Comparison of ENCODE assay signal across 8 mouse cellular contexts in the genomic region with DNA sequence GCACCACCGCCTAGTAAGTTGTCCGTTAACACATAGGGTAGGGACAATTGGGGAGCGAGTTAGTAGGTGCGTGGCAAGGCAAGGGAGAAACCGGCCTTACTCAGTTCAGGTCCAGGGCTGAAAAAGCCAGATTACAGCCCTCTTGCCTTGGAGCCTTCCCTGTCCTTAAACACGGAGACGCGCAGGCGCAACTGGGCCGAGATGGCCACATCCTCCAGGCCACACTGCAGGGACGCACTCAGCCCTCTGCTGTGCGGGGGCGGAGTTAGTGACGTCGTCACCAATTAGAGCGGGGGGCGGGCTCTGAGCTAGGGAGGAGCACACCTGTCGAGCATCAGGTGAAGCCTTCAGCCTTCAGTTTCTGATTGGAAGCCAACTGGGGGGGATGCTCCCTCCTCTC. TPM values are rescaled to one million over a fixed set of nuclear protein-coding genes. Genes with fewer than 3 reads are reported as not detected.
A peak's percentile ranks its signal among the peaks of the same experiment; 100 is the strongest.
DNase-seq lines count a peak whose midpoint lies in the region; ATAC-seq and TF ChIP-seq lines count a peak whose summit lies in the region.

No protein-coding gene starts in this region.

- peak overlapping the region; percentile 15; the same call in 1 of the 2 replicates for H3K4me2 ChIP-seq in embryonic facial prominence, embryonic 11.5 days (ENCODE audit: low read depth, low read length)
- H3K4me2 ChIP-seq in intestine, embryonic 15.5 days (replicated peaks), result peak overlapping the region; percentile 37

- peaks cover 14% of the 10 kb centered on the region for H3K36me3 ChIP-seq in embryonic facial prominence, embryonic 11.5 days (replicated peaks; ENCODE audit: control insufficient read depth, insufficient read depth, low read depth, low read length)
- peaks cover 34% of the 10 kb centered on the region for H3K36me3 ChIP-seq in intestine, embryonic 15.5 days
- H3K36me3 ChIP-seq in small intestine, adult 2 months (ENCODE audit: control insufficient read depth, insufficient read depth, low read length), result peaks cover 31% of the 10 kb centered on the region

- peak; percentile 69 for DNase-seq in layer of hippocampus, adult 11-12 months (ENCODE audit: low spot score)
- no peak for DNase-seq in layer of hippocampus, adult 9-10 months (ENCODE audit: low spot score)
- DNase-seq in embryonic facial prominence, embryonic 11.5 days (ENCODE audit: low spot score), result peak; percentile 76
- DNase-seq in left cerebral cortex, postnatal 14 days (ENCODE audit: low spot score in 2 of 2), result peak; percentile 63 to 71
- peak; percentile 72 for DNase-seq in mesoderm, embryonic 11.5 days (ENCODE audit: low read depth, low spot score)
- no peak for DNase-seq in MN1 (ENCODE audit: low spot score)

- H3K9me3 ChIP-seq in embryonic facial prominence, embryonic 11.5 days (replicated peaks; ENCODE audit: control insufficient read depth, low read length), result no peaks in the 10 kb centered on the region
- no peaks in the 10 kb centered on the region for H3K9me3 ChIP-seq in intestine, embryonic 15.5 days

- no peaks in the 10 kb centered on the region for H3K4me1 ChIP-seq in embryonic facial prominence, embryonic 11.5 days (ENCODE audit: control insufficient read depth, insufficient read depth, low read length)
- H3K4me1 ChIP-seq in intestine, embryonic 15.5 days (replicated peaks), result 0 out of 2 replicates have a peak, but pooled peaks cover 5% of the 10 kb centered on the region
- peaks cover 4% of the 10 kb centered on the region for H3K4me1 ChIP-seq in small intestine, adult 2 months (ENCODE audit: control insufficient read depth, insufficient read depth, insufficient read length, low read length)

- TF ChIP-seq POLR2A in small intestine, adult 2 months (IDR thresholded peaks at IDR 0.05; ENCODE audit: low read depth, low read length), result no peak

- peak; percentile 56 for ATAC-seq in embryonic facial prominence, embryonic 11.5 days (replicated peaks; ENCODE audit: insufficient number of reproducible peaks, low FRiP score, low TSS enrichment, low read depth)
- ATAC-seq in intestine, embryonic 15.5 days, result peak; percentile 91

- 7% methylated on average over 18 of the region's 18 CpGs for WGBS in embryonic facial prominence, embryonic 11.5 days
- WGBS in intestine, embryonic 15.5 days, result 17% methylated on average over 18 of the region's 18 CpGs
- 21% methylated on average over 18 of the region's 18 CpGs for whole genome bisulfite sequencing in small intestine, adult 2 months

- no peak overlapping the region for H3K27ac ChIP-seq in embryonic facial prominence, embryonic 11.5 days (replicated peaks; ENCODE audit: low read depth, low read length)
- no peak overlapping the region for H3K27ac ChIP-seq in intestine, embryonic 15.5 days
- no peak overlapping the region for H3K27ac ChIP-seq in small intestine, adult 2 months (ENCODE audit: insufficient read depth, low read depth, low read length)

- H3K9ac ChIP-seq in embryonic facial prominence, embryonic 11.5 days (replicated peaks; ENCODE audit: low read length), result peak overlapping the region; percentile 25; the same call in 1 of the 2 replicates
- no peak overlapping the region for H3K9ac ChIP-seq in intestine, embryonic 15.5 days

- TF ChIP-seq CTCF in small intestine, adult 2 months (IDR thresholded peaks at IDR 0.05; ENCODE audit: extremely low read depth, insufficient read length, insufficient replicate concordance, low read depth, low read length), result no peak

- H3K4me3 ChIP-seq in embryonic facial prominence, embryonic 11.5 days (ENCODE audit: low read depth, low read length), result no peak overlapping the region
- H3K4me3 ChIP-seq in intestine, embryonic 15.5 days (replicated peaks), result no peak overlapping the region
- H3K4me3 ChIP-seq in small intestine, adult 2 months (ENCODE audit: low read depth, low read length), result peak overlapping the region; percentile 33; the same call in 1 of the 2 replicates

- no peaks in the 10 kb centered on the region for H3K27me3 ChIP-seq in embryonic facial prominence, embryonic 11.5 days (ENCODE audit: control insufficient read depth, insufficient read depth, low read length)
- no peaks in the 10 kb centered on the region for H3K27me3 ChIP-seq in intestine, embryonic 15.5 days (replicated peaks)
- H3K27me3 ChIP-seq in small intestine, adult 2 months (ENCODE audit: control insufficient read depth, insufficient read depth, low read length), result no peaks in the 10 kb centered on the region

- intact Hi-C loops in left cerebral cortex, postnatal 14 days (cut with DNase I), result no loop called here

RNA-seq across cellular contexts. Expression of gene Slc2a1, which starts 29.7 kb away (rescaled TPM):
- polyA plus RNA-seq in embryonic facial prominence, embryonic 11.5 days (2014; fragmentation: Nextera tagmentation; extraction: Ambion mirVana), result 111 and 140 TPM in 2 replicates
- 132 and 136 TPM in 2 replicates for polyA plus RNA-seq in intestine, embryonic 15.5 days (2015; fragmentation: Nextera tagmentation; extraction: Ambion mirVana)
- total RNA-seq in left cerebral cortex, postnatal 14 days (2021), result 100 to 1,000 TPM in 1 of 2 experiments, 10 to 100 TPM in 1; 72.3 to 110 TPM
- 20.1 and 24.1 TPM in 2 replicates for polyA plus RNA-seq in small intestine, adult 2 months (2012; rRNA removed)

RNA-seq across cellular contexts. Expression of gene Zfp691, which starts 35.8 kb away (rescaled TPM):
- polyA plus RNA-seq in embryonic facial prominence, embryonic 11.5 days (2014; fragmentation: Nextera tagmentation; extraction: Ambion mirVana), result 6.9 and 8.2 TPM in 2 replicates
- polyA plus RNA-seq in intestine, embryonic 15.5 days (2015; fragmentation: Nextera tagmentation; extraction: Ambion mirVana), result 5.2 and 6.6 TPM in 2 replicates
- 1 to 10 TPM; 6.2 to 8.1 TPM for total RNA-seq in left cerebral cortex, postnatal 14 days (2021)
- polyA plus RNA-seq in small intestine, adult 2 months (2012; rRNA removed), result 4.2 and 6.2 TPM in 2 replicates

RNA-seq across cellular contexts. Expression of gene Ermap, which starts 51.6 kb away (rescaled TPM):
- 7.0 and 8.7 TPM in 2 replicates for polyA plus RNA-seq in embryonic facial prominence, embryonic 11.5 days (2014; fragmentation: Nextera tagmentation; extraction: Ambion mirVana)
- 5.4 and 5.6 TPM in 2 replicates for polyA plus RNA-seq in intestine, embryonic 15.5 days (2015; fragmentation: Nextera tagmentation; extraction: Ambion mirVana)
- under 1 TPM; 0.15 to 0.27 TPM for total RNA-seq in left cerebral cortex, postnatal 14 days (2021)
- 0.03 and 0.06 TPM in 2 replicates for polyA plus RNA-seq in small intestine, adult 2 months (2012; rRNA removed)

RNA-seq across cellular contexts. Expression of gene Svbp, which starts 56.9 kb away (rescaled TPM):
- 174 and 184 TPM in 2 replicates for polyA plus RNA-seq in embryonic facial prominence, embryonic 11.5 days (2014; fragmentation: Nextera tagmentation; extraction: Ambion mirVana)
- 109 and 116 TPM in 2 replicates for polyA plus RNA-seq in intestine, embryonic 15.5 days (2015; fragmentation: Nextera tagmentation; extraction: Ambion mirVana)
- total RNA-seq in left cerebral cortex, postnatal 14 days (2021), result 10 to 100 TPM; 19.7 to 22.1 TPM
- 10.2 and 17.0 TPM in 2 replicates for polyA plus RNA-seq in small intestine, adult 2 months (2012; rRNA removed)

Comparison
In these comparisons a context has a peak if more than half of its experiments do, and no peak if none do; other contexts are left out.
1. DNase-seq: peak in layer of hippocampus, adult 11-12 months (single experiment), embryonic facial prominence, embryonic 11.5 days (single experiment), left cerebral cortex, postnatal 14 days (2 of 2) and mesoderm, embryonic 11.5 days (single experiment); none in layer of hippocampus, adult 9-10 months (single experiment) and MN1 (single experiment).